Mouse (Mus musculus) bone marrow macrophage, adult 2 months (primary cell): ENCODE data around the gene Apom. TPM values are rescaled to one million over a fixed set of nuclear protein-coding genes. Genes with fewer than 3 reads are reported as not detected.
"Not testable (repeated sequence)": the region's sequence is repeated elsewhere in the genome, so short reads cannot be mapped to it uniquely, and the experiment has no call there.

Source experiments
- H3K27ac ChIP-seq: 2 replicates; pipeline ENCODE4 v1.5.1; 2012; ENCODE audit warnings: low read depth, low read length; ENCODE audit not compliant: insufficient read depth
- H3K4me1 ChIP-seq: 2 replicates; pipeline ENCODE4 v1.6.1; 2012; ENCODE audit warnings: low read length; ENCODE audit not compliant: control insufficient read depth, insufficient read depth
- H3K4me3 ChIP-seq: 2 replicates; pipeline ENCODE4 v1.5.1; 2012; ENCODE audit warnings: mild to moderate bottlenecking, low read length, moderate library complexity; ENCODE audit not compliant: insufficient read depth
- CTCF ChIP-seq: IDR thresholded peaks from 2 replicates; pipeline ENCODE4 v1.5.1; 2012; ENCODE audit warnings: low read depth, mild to moderate bottlenecking, low read length, moderate library complexity
- POLR2A ChIP-seq: IDR thresholded peaks from 2 replicates; pipeline ENCODE4 v1.6.1; 2012; ENCODE audit warnings: mild to moderate bottlenecking, low read depth, low read length, borderline replicate concordance
- polyA plus RNA-seq: library from polyadenylated mRNA; stranded (reverse); fragments of >200 nt; gene quantifications from 2 replicates; pipeline ENCODE4 v1.2.4, GENCODE M21; 2012; ENCODE audit not compliant: missing spikeins, insufficient read depth, insufficient read length

The Apom gene
- polyA plus RNA-seq, 1 experiment: not detected

- no peak for TF ChIP-seq CTCF
- no peak for TF ChIP-seq POLR2A
- peaks cover 12% of the 10 kb centered on the region for H3K4me1 ChIP-seq
- no peak overlapping the region for H3K4me3 ChIP-seq
- H3K27ac ChIP-seq: no peak overlapping the region
Measured at GRCm38 (mm10) chr17:35132174-35132560, 317 bp upstream of the Apom start.

DNA sequence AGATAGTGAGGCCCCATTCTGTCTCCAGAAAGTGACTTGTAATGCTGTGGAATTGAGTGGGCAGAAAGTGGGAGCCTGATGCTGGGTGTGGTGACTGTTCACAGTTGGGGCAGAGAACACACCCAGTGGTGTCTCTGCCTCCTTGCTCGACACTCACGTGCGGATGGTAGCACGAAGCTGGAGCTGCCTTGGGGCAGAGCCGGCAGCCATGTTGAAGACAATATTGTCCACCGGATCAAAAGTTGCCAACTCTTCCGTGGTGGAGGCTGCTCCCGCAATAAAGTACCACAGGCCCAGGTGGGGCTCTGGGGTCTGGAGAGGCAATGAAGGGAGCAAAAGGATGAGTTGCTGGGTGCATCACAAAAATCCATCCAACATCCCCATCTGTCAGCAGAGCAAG is 812 bp downstream of the Apom start:
- Histone ChIP-seq H3K27ac (no peak overlapping the region), H3K4me1 (peaks cover 9% of the 10 kb centered on the region), H3K4me3 (no peak overlapping the region)
- TF ChIP-seq POLR2A (no peak), CTCF (no peak)

- H3K4me3 ChIP-seq: no peak overlapping the region
- no peak overlapping the region for H3K27ac ChIP-seq
- TF ChIP-seq POLR2A (no peak), CTCF (no peak)
- H3K4me1 ChIP-seq: peaks cover 18% of the 10 kb centered on the region
Measured at GRCm38 (mm10) chr17:35128996-35129395, 2.9 kb downstream of the Apom start.

DNA sequence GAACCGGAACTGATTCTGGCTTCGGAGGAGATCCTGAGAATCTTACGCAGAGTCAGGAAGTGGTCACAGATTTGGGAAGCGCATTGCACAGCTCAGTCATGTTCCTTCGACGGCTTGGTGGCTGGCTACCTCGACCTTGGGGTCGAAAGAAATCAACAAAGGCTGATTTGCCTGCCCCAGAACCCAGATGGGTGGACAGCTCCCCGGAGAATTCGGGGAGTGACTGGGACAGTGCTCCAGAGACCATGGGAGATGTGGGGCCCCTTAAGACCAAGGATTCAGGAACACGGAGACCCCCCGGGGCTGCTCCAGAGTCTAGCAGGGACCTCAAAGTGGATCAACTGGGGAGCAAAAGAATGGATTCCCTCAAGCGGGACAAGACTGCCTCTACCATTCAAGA is 4.8 kb downstream of the Apom start:
- Histone ChIP-seq H3K4me3 (peak overlapping the region; percentile 80), H3K27ac (peak overlapping the region; percentile 88), H3K4me1 (peaks cover 20% of the 10 kb centered on the region)
- TF ChIP-seq CTCF: no peak
- TF ChIP-seq POLR2A: no peak

DNA sequence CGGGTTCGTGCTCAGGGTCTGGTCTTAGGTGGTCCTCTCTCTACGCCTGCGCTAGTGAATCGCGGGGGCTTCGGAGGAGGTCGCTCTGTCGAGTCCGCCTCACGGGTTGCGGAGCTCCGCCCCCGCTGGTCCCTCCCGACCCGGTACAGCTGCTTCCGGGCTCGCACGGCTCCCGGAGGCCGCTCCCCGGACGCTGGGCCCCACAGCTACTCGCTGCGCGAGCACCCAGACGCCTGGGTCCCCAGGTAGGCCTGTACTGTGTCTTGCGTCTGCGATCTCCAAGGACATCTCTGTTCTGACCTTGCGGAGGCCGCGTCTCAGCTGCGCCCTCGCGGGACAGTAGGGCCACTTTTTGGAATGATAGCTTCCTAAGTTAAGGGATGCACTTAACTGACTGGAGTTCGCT is 5.6 kb downstream of the Apom start, which contains the start of gene D17H6S53E:
Gene D17H6S53E (plus strand): TSS at position 168 of the 406 bp plus-strand sequence.
- Histone ChIP-seq H3K4me3 (peak within 1 kb of the TSS; percentile 80), H3K4me1 (peaks cover 20% of the 10 kb centered on the region), H3K27ac (peak within 1 kb of the TSS; percentile 88)
- TF ChIP-seq CTCF (no peak), POLR2A (no peak)

- Histone ChIP-seq H3K4me3 (peak overlapping the region; percentile 80), H3K27ac (peak overlapping the region; percentile 88), H3K4me1 (peaks cover 20% of the 10 kb centered on the region)
- TF ChIP-seq POLR2A (no peak), CTCF (no peak)
Measured at GRCm38 (mm10) chr17:35125578-35125977, 6.3 kb downstream of the Apom start.

- TF ChIP-seq CTCF: no peak
- no peak for TF ChIP-seq POLR2A
- peaks cover 20% of the 10 kb centered on the region for H3K4me1 ChIP-seq
- H3K27ac ChIP-seq: no peak overlapping the region; the same call in 1 of the 2 replicates
- no peak overlapping the region for H3K4me3 ChIP-seq
Measured at GRCm38 (mm10) chr17:35125081-35125480, 6.8 kb downstream of the Apom start.

GRCm38 (mm10) chr17:35124261-35124896 is 7.5 kb downstream of the Apom start:
- peaks cover 24% of the 10 kb centered on the region for H3K4me1 ChIP-seq
- H3K4me3 ChIP-seq, H3K27ac ChIP-seq: not testable (repeated sequence)

DNA sequence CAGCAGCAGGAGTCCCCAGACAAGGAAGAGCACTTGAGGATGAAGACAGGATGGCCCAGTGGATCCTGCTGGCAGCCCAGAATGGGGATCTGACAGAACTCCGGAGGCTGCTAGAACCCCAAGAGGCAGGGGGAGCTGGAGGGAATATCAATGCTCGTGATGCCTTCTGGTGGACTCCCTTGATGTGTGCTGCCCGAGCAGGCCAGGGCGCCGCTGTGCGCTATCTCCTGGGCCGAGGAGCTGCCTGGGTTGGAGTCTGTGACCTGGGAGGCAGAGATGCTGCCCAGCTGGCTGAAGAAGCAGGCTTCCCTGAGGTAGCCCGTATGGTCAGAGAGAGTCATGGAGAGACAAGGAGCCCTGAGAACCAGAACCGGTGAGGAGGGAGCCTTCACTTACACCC is 8.6 kb downstream of the Apom start:
- H3K4me3 ChIP-seq, H3K27ac ChIP-seq: not testable (repeated sequence)
- H3K4me1 ChIP-seq: peaks cover 24% of the 10 kb centered on the region

DNA sequence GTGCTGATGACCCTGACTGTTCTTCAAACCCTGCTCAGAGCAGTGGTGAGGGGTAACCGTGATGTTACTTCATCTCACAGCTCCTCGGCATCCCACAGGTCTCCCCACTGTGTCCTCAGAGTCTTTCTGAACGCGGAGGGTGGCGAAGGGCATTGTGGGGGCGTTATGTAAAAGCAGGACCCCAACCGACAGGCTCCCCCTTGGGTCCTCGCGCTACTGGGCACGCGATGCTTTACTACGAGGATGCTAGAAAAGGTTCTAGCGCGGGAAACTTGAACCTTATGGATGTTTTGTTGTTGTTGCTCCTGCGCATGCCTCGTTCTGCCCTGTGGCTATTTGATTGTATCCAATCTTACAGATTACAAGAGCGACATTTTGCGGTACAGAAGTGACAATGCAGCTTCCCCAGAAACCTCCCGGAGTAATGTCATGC is 10.0 kb downstream of the Apom start, which contains the start of gene Csnk2b:
Gene Csnk2b (minus strand): TSS at position 183 of the 433 bp plus-strand sequence.
- Histone ChIP-seq H3K4me3 (peak within 1 kb of the TSS; percentile 85), H3K27ac (peak within 1 kb of the TSS; percentile 65), H3K4me1 (peaks cover 15% of the 10 kb centered on the region)
- TF ChIP-seq CTCF (no peak), POLR2A (no peak)
